Mouse (Mus musculus): ENCODE measurements at regions not wholly inside any gene's neighbourhood (a gene's known extent, or its start where the extent isn't known, plus 50 kb on each side); places are given as distances from the start of the nearest gene placed in this dataset.

DNA sequence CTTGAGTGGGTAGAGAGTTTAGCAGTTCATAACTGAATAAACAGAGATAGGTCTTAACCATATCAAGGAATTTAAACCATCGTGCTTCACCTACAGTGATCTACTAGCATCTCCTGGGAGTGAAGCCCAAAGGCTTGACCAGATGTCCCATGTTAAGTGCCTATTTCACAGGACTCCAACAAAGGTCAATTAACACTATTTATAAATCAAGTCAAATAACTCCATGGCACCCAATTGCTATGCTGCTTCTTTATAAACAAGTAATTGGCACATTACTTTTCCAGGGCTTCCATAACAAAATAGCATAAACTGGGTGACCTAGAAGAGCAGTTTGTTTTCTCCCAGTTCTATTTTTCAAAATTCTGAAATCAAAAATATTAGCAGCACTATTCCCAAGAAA is 85.4 kb upstream of the Zfand5 start:
- TF ChIP-seq CTCF (IDR thresholded peaks at IDR 0.05; ENCODE audit: borderline replicate concordance, control insufficient read depth, extremely low read depth, insufficient read depth, low read length, poor library complexity), result no peak
- no peak for TF ChIP-seq POLR2A (IDR thresholded peaks at IDR 0.05; ENCODE audit: control insufficient read depth, extremely low read depth, insufficient read depth, low read length, poor library complexity)

All from thymus, adult 2 months (tissue).